Mouse (Mus musculus): ENCODE data around the gene Msrb2.

DNA sequence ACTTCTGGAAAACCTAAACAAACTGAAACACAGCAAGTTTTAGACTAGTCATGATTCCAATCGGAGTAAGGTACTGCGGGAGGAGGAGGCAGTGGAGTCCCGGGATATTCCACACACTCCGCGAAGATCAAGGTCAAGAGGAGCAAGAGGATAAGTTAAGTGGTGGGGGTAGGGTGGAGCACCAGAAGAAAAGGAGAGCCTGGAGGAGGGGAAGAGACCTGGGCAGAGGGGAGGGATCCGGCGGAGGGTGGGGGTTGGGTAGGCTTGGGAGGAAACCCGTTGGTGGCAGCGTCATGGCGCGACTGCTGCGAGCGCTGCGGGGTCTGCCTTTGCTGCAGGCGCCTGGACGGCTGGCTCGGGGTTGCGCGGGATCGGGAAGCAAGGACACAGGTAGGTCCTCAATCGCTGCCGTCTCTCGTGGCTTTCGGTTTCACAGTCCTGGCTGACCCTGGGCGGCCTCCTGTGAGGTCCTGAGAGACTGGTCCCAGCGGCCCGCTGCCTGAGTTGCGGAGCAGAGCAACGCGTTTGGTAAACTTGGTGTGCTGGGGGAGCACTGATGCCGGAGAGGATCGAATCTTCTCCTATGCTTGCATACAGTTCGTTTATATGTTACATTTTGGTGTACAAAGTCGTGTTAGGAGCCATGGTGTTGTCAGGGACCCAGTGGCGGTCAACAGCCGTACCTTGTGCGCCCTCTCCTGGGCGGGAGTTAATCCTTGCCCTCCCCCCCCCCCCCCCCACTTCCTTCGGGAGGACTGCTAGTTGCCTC lies at the start of gene Msrb2:
- TF ChIP-seq TAL1 (conservative IDR thresholded peaks at IDR 0.05; ENCODE audit: low read depth, low read length) (no peak), CTCF (IDR thresholded peaks at IDR 0.05; ENCODE audit: low read depth, low read length) (no peak), GATA1 (IDR thresholded peaks at IDR 0.05; ENCODE audit: borderline replicate concordance, low read length) (no peak), POLR2AphosphoS5 (IDR thresholded peaks at IDR 0.05; ENCODE audit: insufficient replicate concordance, low read depth, low read length) (no peak)

Measured in G1E (cell line).